Mouse (Mus musculus) lung, embryonic 15.5 days (tissue): ENCODE data around the gene Slc22a23. TPM values are rescaled to one million over a fixed set of nuclear protein-coding genes. Genes with fewer than 3 reads are reported as not detected.
"Not testable (repeated sequence)": the region's sequence is repeated elsewhere in the genome, so short reads cannot be mapped to it uniquely, and the experiment has no call there.

Experiments used
- ATAC-seq: fragments of 200-750 bp; cut with Nextera tagmentation; 2 replicates; pipeline ENCODE4 v1.8.0; 2017; ENCODE audit warnings: moderate number of reproducible peaks, borderline replicate concordance; ENCODE audit not compliant: low FRiP score, low TSS enrichment; ENCODE audit errors: extremely low read depth
- H3K27ac ChIP-seq: fragments of 300-500 bp; sonication (generic); 2 replicates; pipeline ENCODE4 v1.5.1; 2015; ENCODE audit warnings: moderate library complexity, mild to moderate bottlenecking, inconsistent platforms
- H3K27me3 ChIP-seq: fragments of 300-500 bp; sonication (generic); 2 replicates; pipeline ENCODE4 v1.6.1; 2015; ENCODE audit warnings: inconsistent platforms
- H3K36me3 ChIP-seq: fragments of 300-500 bp; sonication (generic); 2 replicates; pipeline ENCODE4 v1.6.1; 2015; ENCODE audit warnings: inconsistent platforms
- H3K4me1 ChIP-seq: fragments of 300-500 bp; sonication (generic); 2 replicates; pipeline ENCODE4 v1.6.1; 2015; ENCODE audit warnings: inconsistent platforms
- H3K4me2 ChIP-seq: fragments of 300-500 bp; sonication (generic); 2 replicates; pipeline ENCODE4 v1.6.1; 2015; ENCODE audit warnings: inconsistent platforms, mild to moderate bottlenecking, moderate library complexity
- H3K4me3 ChIP-seq: fragments of 300-500 bp; sonication (generic); 2 replicates; pipeline ENCODE4 v1.5.1; 2015; ENCODE audit warnings: mild to moderate bottlenecking, inconsistent platforms
- H3K9ac ChIP-seq: fragments of 300-500 bp; sonication (generic); 2 replicates; pipeline ENCODE4 v1.6.1; 2015; ENCODE audit warnings: inconsistent platforms
- H3K9me3 ChIP-seq: fragments of 300-500 bp; sonication (generic); 2 replicates; pipeline ENCODE4 v1.6.1; 2016; ENCODE audit warnings: inconsistent platforms
- WGBS: fragments of 180-500 bp; shearing (Covaris S2); methylation state at CpG from one replicate; pipeline ENCODE4 v1.1.7; 2015; 5-methylcytosine and 5-hydroxymethylcytosine counted together
- polyA plus RNA-seq: library from polyadenylated mRNA; unstranded; fragments of >200 nt; fragmentation: Nextera tagmentation; extraction: Ambion mirVana; gene quantifications from 2 replicates; pipeline ENCODE4 v1.2.1, GENCODE M21; 2015

Slc22a23 gene
- 4.1 and 4.4 TPM in 2 replicates for polyA plus RNA-seq

DNA sequence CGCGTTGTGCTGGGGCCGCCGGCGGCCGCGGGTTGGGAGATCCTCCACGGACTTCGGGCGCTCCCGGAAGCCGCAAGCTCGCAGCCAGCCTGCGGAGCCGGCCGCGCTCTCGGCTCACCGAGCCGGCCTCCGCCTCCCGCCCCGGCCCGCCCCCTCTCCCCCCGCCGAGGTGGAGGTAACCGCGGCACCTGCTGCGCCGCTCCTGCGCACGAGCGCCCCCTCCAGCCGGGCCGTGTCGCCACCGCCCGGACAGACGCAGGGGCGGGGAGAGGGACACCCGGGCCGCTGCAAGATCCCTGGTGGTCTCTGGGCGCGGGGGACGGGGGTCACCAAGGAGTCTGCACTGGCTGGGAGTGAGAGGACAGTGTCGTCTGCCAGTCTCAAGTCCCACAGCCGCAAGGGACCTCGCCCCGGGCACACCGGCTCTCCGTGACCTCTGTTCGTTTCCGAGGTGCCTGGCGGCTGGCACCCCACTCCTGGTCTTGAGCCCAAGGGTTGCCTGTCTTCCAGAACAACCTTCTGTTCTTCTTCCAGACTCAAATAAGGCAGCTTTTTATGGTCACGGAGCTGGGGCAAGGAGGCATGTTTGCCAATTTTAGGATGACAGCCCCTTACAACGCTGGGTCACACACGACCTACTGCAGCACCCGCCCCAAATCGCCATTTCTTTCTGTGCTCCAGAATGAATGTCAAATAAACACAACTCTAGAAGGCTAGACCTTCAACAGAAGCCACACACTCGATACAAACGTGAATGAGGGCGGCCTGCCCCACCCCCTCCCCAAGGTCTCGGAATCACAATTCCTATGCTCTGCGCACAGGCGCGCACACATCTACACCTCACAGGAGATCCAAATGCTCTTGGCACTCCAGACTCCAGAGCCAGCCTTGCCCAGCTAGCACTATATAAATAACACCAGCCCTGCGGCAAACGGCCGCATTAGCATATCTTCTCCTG lies at the start of gene Slc22a23:
Gene Slc22a23, minus strand, starts transcription at position 55 of the 958 bp plus-strand sequence.
- 2% methylated on average over 52 of the region's 69 CpGs for WGBS
- peak; percentile 73 for ATAC-seq
- Histone ChIP-seq H3K27me3 (peaks cover 16% of the 10 kb centered on the region), H3K9ac (peak within 1 kb of the TSS; percentile 56), H3K4me2 (peak within 1 kb of the TSS; percentile 84), H3K4me3 (peak within 1 kb of the TSS; percentile 72), H3K36me3 (no peaks in the 10 kb centered on the region), H3K4me1 (peaks cover 39% of the 10 kb centered on the region), H3K9me3 (no peaks in the 10 kb centered on the region), H3K27ac (peak within 1 kb of the TSS; percentile 76)

GRCm38 (mm10) chr13:34394305-34394704 lies 49.3 kb upstream of the Slc22a23 start:
- H3K27ac ChIP-seq, H3K36me3 ChIP-seq, H3K4me3 ChIP-seq, H3K27me3 ChIP-seq, H3K9me3 ChIP-seq, H3K4me2 ChIP-seq, H3K4me1 ChIP-seq, H3K9ac ChIP-seq, ATAC-seq: not testable (repeated sequence)
- 74% methylated on average over 14 of the region's 16 CpGs for WGBS

DNA sequence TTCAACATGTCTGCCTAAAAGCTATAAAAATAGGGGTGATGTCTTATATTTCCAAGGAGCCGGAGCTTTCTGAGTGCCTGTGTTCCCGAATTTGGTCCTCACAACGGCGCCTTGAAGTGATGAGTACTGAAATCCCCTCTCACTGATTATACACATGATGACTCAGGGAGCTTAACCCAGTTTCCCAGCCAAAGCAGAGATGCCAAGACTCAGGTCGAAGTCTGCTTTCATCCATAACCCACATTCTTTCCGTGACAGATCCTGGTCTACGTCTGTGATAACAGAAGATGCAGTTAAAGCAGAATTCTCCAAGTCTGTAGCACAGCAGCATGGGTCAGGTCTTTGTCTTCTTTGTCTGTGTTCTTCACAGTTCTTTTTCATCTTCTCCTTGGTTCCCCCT lies 47.4 kb upstream of the Slc22a23 start:
- H3K36me3 ChIP-seq, result no peaks in the 10 kb centered on the region
- H3K27ac ChIP-seq, result no peak overlapping the region
- no peak overlapping the region for H3K9ac ChIP-seq
- no peaks in the 10 kb centered on the region for H3K9me3 ChIP-seq
- no peaks in the 10 kb centered on the region for H3K27me3 ChIP-seq
- ATAC-seq, result no peak
- H3K4me3 ChIP-seq, result no peak overlapping the region
- no peak overlapping the region for H3K4me2 ChIP-seq
- WGBS, result 81% methylated on average over 7 of the region's 7 CpGs
- no peaks in the 10 kb centered on the region for H3K4me1 ChIP-seq

GRCm38 (mm10) chr13:34388219-34388618 lies 43.2 kb upstream of the Slc22a23 start:
- no peak overlapping the region for H3K27ac ChIP-seq
- H3K9me3 ChIP-seq, result no peaks in the 10 kb centered on the region
- H3K9ac ChIP-seq, result no peak overlapping the region
- peaks cover 2% of the 10 kb centered on the region; the same call in 1 of the 2 replicates for H3K4me1 ChIP-seq
- H3K27me3 ChIP-seq, result no peaks in the 10 kb centered on the region
- H3K4me3 ChIP-seq, result no peak overlapping the region
- H3K4me2 ChIP-seq, result no peak overlapping the region
- H3K36me3 ChIP-seq, result no peaks in the 10 kb centered on the region
- 62% methylated on average over 5 of the region's 5 CpGs for WGBS
- ATAC-seq, result no peak

DNA sequence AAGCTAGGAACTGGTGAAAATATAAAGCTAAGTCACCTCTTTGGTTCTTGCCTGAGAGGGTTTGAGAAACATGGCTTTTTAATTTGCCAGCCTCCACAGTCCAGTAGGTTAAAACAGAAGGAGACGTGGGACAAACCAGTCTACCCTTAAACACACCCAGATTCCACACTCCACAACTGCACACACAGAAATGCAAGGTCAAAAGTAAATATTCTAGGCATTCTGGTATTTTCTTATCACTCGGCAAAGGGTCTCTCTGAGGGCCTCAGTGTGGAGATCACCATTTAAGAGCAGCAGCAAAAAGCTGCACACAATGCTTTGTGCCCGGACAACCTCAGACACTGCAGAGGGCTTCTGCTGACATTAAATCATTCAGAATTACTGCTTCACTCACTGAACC lies 38.4 kb upstream of the Slc22a23 start:
- no peaks in the 10 kb centered on the region for H3K9me3 ChIP-seq
- peak; percentile 57; the same call in 1 of the 2 replicates for ATAC-seq
- H3K4me3 ChIP-seq, result no peak overlapping the region
- no peak overlapping the region for H3K9ac ChIP-seq
- 40% methylated on average over 3 of the region's 3 CpGs for WGBS
- H3K4me1 ChIP-seq, result peaks cover 2% of the 10 kb centered on the region; the same call in 1 of the 2 replicates
- no peaks in the 10 kb centered on the region for H3K27me3 ChIP-seq
- no peak overlapping the region for H3K4me2 ChIP-seq
- H3K36me3 ChIP-seq, result no peaks in the 10 kb centered on the region
- peak overlapping the region; percentile 72 for H3K27ac ChIP-seq

- Histone ChIP-seq H3K27me3 (no peaks in the 10 kb centered on the region), H3K9ac (no peak overlapping the region), H3K4me1 (peaks cover 2% of the 10 kb centered on the region; the same call in 1 of the 2 replicates), H3K4me3 (no peak overlapping the region), H3K4me2 (no peak overlapping the region), H3K27ac (no peak overlapping the region), H3K9me3 (no peaks in the 10 kb centered on the region), H3K36me3 (no peaks in the 10 kb centered on the region)
- 79% methylated on average over 3 of the region's 3 CpGs for WGBS
- ATAC-seq, result no peak
These were observed 33.9 kb upstream of the Slc22a23 start for GRCm38 (mm10) chr13:34378926-34379325.

DNA sequence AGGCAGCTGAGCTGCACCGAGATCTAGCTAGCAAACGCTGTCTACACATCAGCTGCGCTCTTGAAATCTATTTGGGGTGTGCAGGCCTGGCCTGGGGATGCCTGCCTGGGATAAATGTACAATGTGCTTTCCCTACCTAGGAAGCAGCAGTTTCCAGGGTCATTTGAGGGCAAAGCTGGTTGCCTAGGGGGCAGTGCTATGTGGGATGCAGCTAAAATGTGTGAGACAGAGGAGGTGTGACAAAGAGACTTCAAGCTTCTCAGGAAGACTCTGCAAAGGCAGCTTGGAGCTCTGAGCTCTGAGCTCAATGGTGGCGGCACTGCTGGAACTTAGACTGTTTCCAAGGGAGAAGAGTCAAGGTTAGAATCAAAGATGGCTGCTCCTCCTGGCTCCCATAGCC lies 30.2 kb upstream of the Slc22a23 start:
- Histone ChIP-seq H3K27ac (no peak overlapping the region), H3K9me3 (no peaks in the 10 kb centered on the region), H3K36me3 (no peaks in the 10 kb centered on the region), H3K4me3 (no peak overlapping the region), H3K27me3 (no peaks in the 10 kb centered on the region), H3K4me1 (no peaks in the 10 kb centered on the region), H3K9ac (no peak overlapping the region), H3K4me2 (no peak overlapping the region)
- ATAC-seq, result no peak
- 68% methylated on average over 4 of the region's 4 CpGs for WGBS

GRCm38 (mm10) chr13:34372870-34373478 lies 28.0 kb upstream of the Slc22a23 start:
- Histone ChIP-seq H3K36me3 (no peaks in the 10 kb centered on the region), H3K4me2 (no peak overlapping the region), H3K27me3 (no peaks in the 10 kb centered on the region), H3K27ac (no peak overlapping the region), H3K4me1 (no peaks in the 10 kb centered on the region), H3K4me3 (no peak overlapping the region), H3K9me3 (no peaks in the 10 kb centered on the region), H3K9ac (no peak overlapping the region)
- no peak for ATAC-seq
- WGBS, result 90% methylated on average over 5 of the region's 5 CpGs

DNA sequence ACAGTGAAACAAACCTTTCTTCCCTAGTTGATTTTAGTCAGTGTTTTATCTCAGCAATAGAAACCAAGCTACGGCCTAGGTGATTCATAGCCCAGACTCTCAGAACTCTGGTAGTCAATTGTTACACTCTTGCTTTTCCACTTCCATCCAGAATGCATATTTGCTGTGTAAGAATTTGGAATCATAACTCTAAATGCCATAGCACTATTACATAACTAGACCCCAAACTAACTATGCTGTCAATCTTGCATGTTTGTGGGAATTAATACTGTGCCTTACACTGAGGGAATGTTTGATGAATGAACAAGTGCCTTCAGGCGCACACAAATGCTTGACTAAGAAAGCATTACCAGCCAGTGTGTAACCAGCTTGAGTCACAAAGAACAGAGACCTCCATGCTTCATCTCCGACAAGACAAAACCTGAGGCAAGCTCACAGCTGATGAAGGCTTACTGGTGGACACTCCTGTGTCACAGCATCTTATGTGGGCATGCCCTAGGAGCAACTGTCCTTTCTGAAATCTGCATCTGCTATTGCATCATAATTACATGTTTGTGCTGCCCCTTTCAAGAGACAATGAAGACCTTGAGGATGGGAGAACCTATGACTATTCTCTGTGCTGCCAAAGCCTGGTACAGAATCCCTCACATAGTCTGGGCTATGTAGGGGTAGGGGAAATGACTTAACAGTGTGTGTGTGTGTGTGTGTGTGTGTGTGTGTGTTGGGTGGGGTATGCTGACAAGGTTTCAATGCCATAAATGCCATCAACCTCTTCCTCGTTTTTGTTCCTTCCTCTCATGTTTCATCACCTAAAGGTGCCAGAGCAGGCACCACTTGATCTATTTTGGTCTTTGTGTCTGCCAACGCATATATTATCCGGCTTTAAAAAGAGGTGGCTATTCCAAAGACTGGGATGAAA lies 27.2 kb upstream of the Slc22a23 start:
- no peaks in the 10 kb centered on the region for H3K4me1 ChIP-seq
- ATAC-seq, result no peak
- no peaks in the 10 kb centered on the region for H3K27me3 ChIP-seq
- no peak overlapping the region for H3K4me3 ChIP-seq
- no peak overlapping the region for H3K27ac ChIP-seq
- no peaks in the 10 kb centered on the region for H3K36me3 ChIP-seq
- H3K4me2 ChIP-seq, result no peak overlapping the region
- WGBS, result 81% methylated on average over 6 of the region's 6 CpGs
- H3K9me3 ChIP-seq, result no peaks in the 10 kb centered on the region
- no peak overlapping the region for H3K9ac ChIP-seq

DNA sequence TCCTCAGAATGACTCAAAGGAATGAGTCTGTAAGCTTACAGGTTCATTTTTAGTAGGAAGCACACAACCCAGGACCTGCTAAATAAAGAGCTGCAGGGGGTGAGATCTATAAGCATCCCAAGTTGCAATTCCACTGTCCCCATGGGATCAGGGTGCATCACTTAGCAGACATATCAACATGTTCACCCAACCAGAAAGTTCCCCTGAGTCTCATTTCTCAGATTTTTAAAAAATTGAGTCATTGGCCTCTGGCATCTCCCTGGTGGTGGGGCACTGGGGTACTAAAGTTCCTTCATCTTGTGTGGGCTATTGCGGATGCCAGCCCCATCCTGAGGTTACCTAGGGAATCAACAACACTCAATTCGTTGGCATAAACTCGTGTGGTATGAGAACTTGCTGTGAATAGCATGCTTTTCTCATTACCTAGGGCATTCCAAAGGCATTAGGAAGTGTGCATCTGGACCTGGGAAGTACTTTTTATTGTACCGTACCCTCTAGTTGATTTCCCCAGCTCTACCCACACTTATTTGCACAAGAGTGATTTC lies 25.4 kb upstream of the Slc22a23 start:
- Histone ChIP-seq H3K27ac (no peak overlapping the region), H3K4me1 (no peaks in the 10 kb centered on the region), H3K9me3 (no peaks in the 10 kb centered on the region), H3K36me3 (no peaks in the 10 kb centered on the region), H3K4me2 (no peak overlapping the region), H3K27me3 (no peaks in the 10 kb centered on the region), H3K9ac (no peak overlapping the region), H3K4me3 (no peak overlapping the region)
- no peak for ATAC-seq
- 79% methylated on average over 4 of the region's 4 CpGs for WGBS

DNA sequence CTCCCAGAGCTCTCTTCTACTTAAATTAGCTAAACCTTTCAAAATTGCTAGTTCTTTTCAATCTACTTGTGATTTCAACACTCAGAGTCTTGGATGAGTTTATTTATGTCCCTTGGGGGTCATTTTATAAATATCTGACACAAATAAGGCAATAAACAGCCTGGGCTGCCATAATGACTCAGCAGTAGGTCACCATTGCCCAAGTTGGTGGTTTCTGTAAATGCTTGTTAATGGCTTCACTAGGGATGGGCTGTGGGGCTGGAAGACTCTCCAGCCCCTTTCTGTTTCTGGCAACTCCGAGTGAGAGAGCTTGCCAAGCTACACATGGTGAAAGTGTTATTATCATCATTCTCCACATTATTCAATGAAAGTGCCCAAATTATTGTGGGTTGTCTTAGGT lies 20.2 kb upstream of the Slc22a23 start:
- WGBS, result 62% methylated on average over 1 of the region's 1 CpGs
- Histone ChIP-seq H3K27ac (no peak overlapping the region), H3K36me3 (no peaks in the 10 kb centered on the region), H3K4me3 (no peak overlapping the region), H3K27me3 (no peaks in the 10 kb centered on the region), H3K9me3 (no peaks in the 10 kb centered on the region), H3K4me1 (no peaks in the 10 kb centered on the region), H3K4me2 (no peak overlapping the region), H3K9ac (no peak overlapping the region)
- ATAC-seq, result no peak
